Mouse (Mus musculus) hindbrain, embryonic 14.5 days (tissue): ENCODE results near the gene Dusp16. TPM values are rescaled to one million over a fixed set of nuclear protein-coding genes. Genes with fewer than 3 reads are reported as not detected.
"Not testable (repeated sequence)": the region's sequence is repeated elsewhere in the genome, so short reads cannot be mapped to it uniquely, and the experiment has no call there.

Experiments
- ATAC-seq: fragments of 200-750 bp; cut with Nextera tagmentation; 2 replicates; pipeline ENCODE4 v1.8.0; 2017; ENCODE audit warnings: moderate number of reproducible peaks, mild to moderate bottlenecking, moderate TSS enrichment, moderate library complexity; ENCODE audit not compliant: low FRiP score
- DNase-seq: peaks from one replicate; pipeline ENCODE4 v3.0.0-alpha.2; 2015; ENCODE audit warnings: low spot score
- H3K27ac ChIP-seq: fragments of 300-500 bp; sonication (generic); 2 replicates; pipeline ENCODE4 v1.5.1; 2014; ENCODE audit warnings: mild to moderate bottlenecking, moderate library complexity
- H3K27me3 ChIP-seq: fragments of 300-500 bp; sonication (generic); 2 replicates; pipeline ENCODE4 v1.6.1; 2014; ENCODE audit warnings: mild to moderate bottlenecking, low read length, mixed read lengths; ENCODE audit not compliant: control insufficient read depth, insufficient read depth
- H3K36me3 ChIP-seq: fragments of 300-500 bp; sonication (generic); replicated peaks from 2 replicates; pipeline ENCODE4 v1.6.1; 2014; ENCODE audit not compliant: control insufficient read depth, insufficient read depth
- H3K4me1 ChIP-seq: fragments of 300-500 bp; sonication (generic); replicated peaks from 2 replicates; pipeline ENCODE4 v1.6.1; 2014; ENCODE audit warnings: antibody characterized with exemption, low read length, mixed read lengths; ENCODE audit not compliant: control insufficient read depth, insufficient read depth
- H3K4me2 ChIP-seq: fragments of 300-500 bp; sonication (generic); replicated peaks from 2 replicates; pipeline ENCODE4 v1.6.1; 2014; ENCODE audit warnings: mild to moderate bottlenecking, moderate library complexity
- H3K4me3 ChIP-seq: fragments of 300-500 bp; sonication (generic); replicated peaks from 2 replicates; pipeline ENCODE4 v1.5.1; 2014; ENCODE audit warnings: mild to moderate bottlenecking, low read length
- H3K9ac ChIP-seq: fragments of 300-500 bp; sonication (generic); 2 replicates; pipeline ENCODE4 v1.6.1; 2014
- H3K9me3 ChIP-seq: fragments of 300-500 bp; sonication (generic); 2 replicates; pipeline ENCODE4 v1.6.1; 2016; ENCODE audit warnings: low read length; ENCODE audit not compliant: control insufficient read depth
- WGBS: fragments of 180-500 bp; shearing (Covaris S2); extraction: QIAGEN DNeasy Blood & Tissue Kit; methylation state at CpG from one replicate; pipeline ENCODE4 v1.1.7; 2014; 5-methylcytosine and 5-hydroxymethylcytosine counted together
- polyA plus RNA-seq: library from polyadenylated mRNA; unstranded; fragments of >200 nt; fragmentation: Nextera tagmentation; extraction: Ambion mirVana; gene quantifications from 2 replicates; pipeline ENCODE4 v1.2.1, GENCODE M21; 2014

The Dusp16 gene
- polyA plus RNA-seq, 1 experiment from 2014 or later = 5.7 TPM

DNA sequence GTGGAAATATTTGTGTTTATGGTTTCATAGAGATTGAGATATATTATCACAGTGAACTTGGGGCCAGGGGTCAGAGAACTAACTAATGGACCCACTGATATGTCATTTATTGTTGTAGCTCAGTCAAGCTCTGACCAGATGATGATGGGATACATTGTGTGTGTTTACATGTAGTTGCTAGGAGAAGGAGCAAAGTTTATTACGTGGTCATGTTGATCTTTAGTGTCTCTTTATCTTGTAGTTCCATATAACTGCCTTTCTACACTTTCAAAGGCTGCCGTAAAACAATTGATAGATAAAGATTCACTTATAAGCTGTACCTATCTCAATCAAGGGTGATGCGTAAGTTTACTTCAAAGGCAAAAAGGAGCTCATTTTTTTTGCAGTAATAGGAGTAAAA, 114.4 kb downstream of the Dusp16 start:
- WGBS = 85% methylated on average over 3 of the region's 3 CpGs
- Histone ChIP-seq H3K36me3 (no peaks in the 10 kb centered on the region), H3K27ac (no peak overlapping the region), H3K4me1 (no peaks in the 10 kb centered on the region), H3K4me2 (no peak overlapping the region), H3K4me3 (no peak overlapping the region), H3K9ac (no peak overlapping the region), H3K9me3 (no peaks in the 10 kb centered on the region), H3K27me3 (no peaks in the 10 kb centered on the region)
- DNase-seq (no peak), ATAC-seq (no peak)

- Histone ChIP-seq H3K4me2 (no peak overlapping the region), H3K9me3 (no peaks in the 10 kb centered on the region), H3K27me3 (no peaks in the 10 kb centered on the region), H3K4me1 (no peaks in the 10 kb centered on the region), H3K4me3 (no peak overlapping the region), H3K36me3 (no peaks in the 10 kb centered on the region), H3K9ac (no peak overlapping the region), H3K27ac (no peak overlapping the region)
- WGBS = 86% methylated on average over 4 of the region's 4 CpGs
- ATAC-seq = no peak
- DNase-seq = no peak
Observed at GRCm38 (mm10) chr6:134677504-134677903, 114.9 kb downstream of the Dusp16 start.

DNA sequence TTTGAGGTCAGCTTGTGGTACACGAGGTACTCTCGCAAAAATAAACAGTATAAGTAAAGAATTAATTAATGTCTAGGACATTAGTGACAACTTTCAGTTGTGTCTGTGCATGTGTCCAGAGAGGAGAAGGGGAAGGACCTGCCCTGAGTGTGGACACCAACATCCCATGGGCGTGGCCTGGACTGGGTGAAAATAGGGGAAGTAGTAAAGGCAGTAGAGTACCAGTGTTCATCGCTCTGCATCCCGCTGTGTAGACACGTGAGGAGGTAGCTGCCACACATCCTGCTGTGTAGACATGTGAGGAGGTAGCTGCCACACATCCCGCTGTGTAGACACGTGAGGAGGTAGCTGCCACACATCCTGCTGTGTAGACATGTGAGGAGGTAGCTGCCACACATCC, 118.7 kb downstream of the Dusp16 start:
- WGBS = 91% methylated on average over 8 of the region's 8 CpGs
- not testable (repeated sequence) for DNase-seq

GRCm38 (mm10) chr6:134670881-134671411, 121.5 kb downstream of the Dusp16 start:
- no peak for ATAC-seq
- no peaks in the 10 kb centered on the region for H3K27me3 ChIP-seq
- no peak overlapping the region for H3K4me3 ChIP-seq
- H3K9ac ChIP-seq = no peak overlapping the region
- no peaks in the 10 kb centered on the region for H3K36me3 ChIP-seq
- WGBS = 65% methylated on average over 4 of the region's 4 CpGs
- no peak overlapping the region for H3K4me2 ChIP-seq
- H3K4me1 ChIP-seq = no peaks in the 10 kb centered on the region
- H3K9me3 ChIP-seq = no peaks in the 10 kb centered on the region
- DNase-seq = no peak
- H3K27ac ChIP-seq = no peak overlapping the region

More for the DNA sequence above, 118.7 kb downstream of the Dusp16 start:
- not testable (repeated sequence) for H3K9me3 ChIP-seq, H3K27ac ChIP-seq, H3K4me2 ChIP-seq, H3K9ac ChIP-seq, H3K4me1 ChIP-seq, H3K27me3 ChIP-seq, ATAC-seq, H3K36me3 ChIP-seq, H3K4me3 ChIP-seq

- no peak overlapping the region for H3K4me3 ChIP-seq
- H3K27me3 ChIP-seq = no peaks in the 10 kb centered on the region
- no peak overlapping the region for H3K27ac ChIP-seq
- no peaks in the 10 kb centered on the region for H3K36me3 ChIP-seq
- H3K9me3 ChIP-seq = no peaks in the 10 kb centered on the region
- DNase-seq (no peak), ATAC-seq (no peak)
- H3K4me1 ChIP-seq = no peaks in the 10 kb centered on the region
- H3K4me2 ChIP-seq = no peak overlapping the region
- no peak overlapping the region for H3K9ac ChIP-seq
- 74% methylated on average over 6 of the region's 6 CpGs for WGBS
Observed at GRCm38 (mm10) chr6:134669179-134669865, 123.1 kb downstream of the Dusp16 start.

GRCm38 (mm10) chr6:134668519-134668918, 123.9 kb downstream of the Dusp16 start:
- H3K27me3 ChIP-seq = no peaks in the 10 kb centered on the region
- ATAC-seq (no peak), DNase-seq (no peak)
- WGBS = 91% methylated on average over 2 of the region's 2 CpGs
- H3K4me3 ChIP-seq = no peak overlapping the region
- no peaks in the 10 kb centered on the region for H3K36me3 ChIP-seq
- no peaks in the 10 kb centered on the region for H3K4me1 ChIP-seq
- no peak overlapping the region for H3K9ac ChIP-seq
- H3K27ac ChIP-seq = no peak overlapping the region
- H3K4me2 ChIP-seq = no peak overlapping the region
- no peaks in the 10 kb centered on the region for H3K9me3 ChIP-seq

DNA sequence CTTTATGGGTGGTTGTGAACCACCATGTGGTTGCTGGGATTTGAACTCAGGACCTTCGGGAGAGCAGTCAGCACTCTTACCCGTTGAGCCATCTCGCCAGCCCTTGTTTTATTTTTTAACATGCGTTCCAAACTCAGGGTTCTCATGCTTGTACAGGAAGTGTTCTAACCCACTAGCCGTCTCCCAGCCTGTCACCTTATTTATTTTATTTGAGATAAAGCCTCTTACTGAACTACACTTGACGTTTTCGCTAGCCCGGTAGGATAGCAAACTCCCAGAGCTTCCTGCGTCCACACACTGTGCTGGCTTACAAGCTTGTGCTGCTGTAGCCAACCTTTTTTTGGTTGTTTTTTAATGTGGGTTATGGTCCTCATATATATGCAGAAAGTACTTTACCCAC, 126.6 kb downstream of the Dusp16 start:
- Histone ChIP-seq H3K9me3 (no peaks in the 10 kb centered on the region), H3K4me3 (no peak overlapping the region), H3K4me1 (no peaks in the 10 kb centered on the region), H3K9ac (no peak overlapping the region), H3K27ac (no peak overlapping the region), H3K27me3 (no peaks in the 10 kb centered on the region), H3K36me3 (no peaks in the 10 kb centered on the region), H3K4me2 (no peak overlapping the region)
- WGBS = 87% methylated on average over 9 of the region's 9 CpGs
- DNase-seq (no peak), ATAC-seq (no peak)

Other genes starting within 250 kb of the Dusp16 start
- gene Lrp6, start 225.7 kb downstream of the Dusp16 start, polyA plus RNA-seq = 21.5 and 22.3 TPM in 2 replicates
- 1.3 and 1.5 TPM in 2 replicates for gene Mansc1, start 160.1 kb downstream of the Dusp16 start, polyA plus RNA-seq
- gene Borcs5, start 153.1 kb downstream of the Dusp16 start, polyA plus RNA-seq = 42.6 and 44.5 TPM in 2 replicates
- gene Crebl2, start 37.5 kb upstream of the Dusp16 start, polyA plus RNA-seq = 3.2 and 3.3 TPM in 2 replicates
- 34.0 and 37.1 TPM in 2 replicates for gene Gpr19, start 106.0 kb upstream of the Dusp16 start, polyA plus RNA-seq
- 18.5 and 19.0 TPM in 2 replicates for gene Cdkn1b, start 127.8 kb upstream of the Dusp16 start, polyA plus RNA-seq
- 3.9 TPM in 2 replicates for gene Apold1, start 189.1 kb upstream of the Dusp16 start, polyA plus RNA-seq
- 70.4 and 72.6 TPM in 2 replicates for gene Ddx47, start 219.0 kb upstream of the Dusp16 start, polyA plus RNA-seq